Mouse (Mus musculus) midbrain, embryonic 12.5 days (tissue): ENCODE measurements at regions not wholly inside any gene's neighbourhood (a gene's known extent, or its start where the extent isn't known, plus 50 kb on each side); places are given as distances from the start of the nearest gene placed in this dataset.

Experiments
- ATAC-seq: fragments of 200-750 bp; cut with Nextera tagmentation; 2 replicates; pipeline ENCODE4 v1.8.0; 2017; ENCODE audit warnings: low read depth, moderate TSS enrichment, moderate library complexity; ENCODE audit not compliant: low FRiP score
- H3K27ac ChIP-seq: fragments of 300-500 bp; sonication (generic); replicated peaks from 2 replicates; pipeline ENCODE4 v1.5.1; 2016; ENCODE audit warnings: mild to moderate bottlenecking
- H3K27me3 ChIP-seq: fragments of 300-500 bp; sonication (generic); 2 replicates; pipeline ENCODE4 v1.6.1; 2016; ENCODE audit warnings: mild to moderate bottlenecking
- H3K36me3 ChIP-seq: fragments of 300-500 bp; sonication (generic); 2 replicates; pipeline ENCODE4 v1.6.1; 2016
- H3K4me1 ChIP-seq: fragments of 300-500 bp; sonication (generic); 2 replicates; pipeline ENCODE4 v1.6.1; 2016
- H3K4me2 ChIP-seq: fragments of 300-500 bp; sonication (generic); replicated peaks from 2 replicates; pipeline ENCODE4 v1.6.1; 2016; ENCODE audit warnings: mild to moderate bottlenecking, moderate library complexity
- H3K4me3 ChIP-seq: fragments of 300-500 bp; sonication (generic); 2 replicates; pipeline ENCODE4 v1.5.1; 2016; ENCODE audit warnings: mild to moderate bottlenecking
- H3K9ac ChIP-seq: fragments of 300-500 bp; sonication (generic); replicated peaks from 2 replicates; pipeline ENCODE4 v1.6.1; 2016; ENCODE audit warnings: mild to moderate bottlenecking, moderate library complexity
- H3K9me3 ChIP-seq: fragments of 300-500 bp; sonication (generic); 2 replicates; pipeline ENCODE4 v1.6.1; 2016; ENCODE audit warnings: mild to moderate bottlenecking
- WGBS: fragments of 180-500 bp; shearing (Covaris S2); methylation state at CpG from one replicate; pipeline ENCODE4 v1.1.7; 2016; 5-methylcytosine and 5-hydroxymethylcytosine counted together

DNA sequence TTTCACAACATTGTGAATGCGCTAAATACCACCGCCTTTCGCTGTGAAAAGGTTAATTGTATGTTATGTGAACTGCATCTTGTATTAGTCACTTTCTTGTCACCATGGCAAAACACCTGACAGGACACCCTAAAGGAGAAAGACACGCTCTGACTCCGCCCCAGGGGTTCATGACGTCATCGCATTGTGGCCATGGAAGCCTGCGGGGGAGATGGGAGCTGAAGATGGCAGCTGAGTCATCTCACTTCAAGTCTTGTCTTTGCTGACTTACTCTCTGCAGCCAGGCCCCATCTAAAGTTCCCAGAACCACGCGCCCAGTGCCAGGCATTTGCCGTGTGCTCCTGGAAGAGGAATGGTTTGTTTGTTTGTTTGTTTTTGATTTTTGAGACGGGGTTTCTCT is 57.5 kb upstream of the Ppp2r5c start:
- H3K9me3 ChIP-seq = no peaks in the 10 kb centered on the region
- H3K4me1 ChIP-seq = 0 out of 2 replicates have a peak, but pooled peaks cover 9% of the 10 kb centered on the region
- no peak overlapping the region for H3K9ac ChIP-seq
- H3K27me3 ChIP-seq = no peaks in the 10 kb centered on the region
- no peak for ATAC-seq
- no peaks in the 10 kb centered on the region for H3K36me3 ChIP-seq
- no peak overlapping the region for H3K27ac ChIP-seq
- H3K4me2 ChIP-seq = no peak overlapping the region
- 81% methylated on average over 12 of the region's 12 CpGs for WGBS
- no peak overlapping the region for H3K4me3 ChIP-seq

DNA sequence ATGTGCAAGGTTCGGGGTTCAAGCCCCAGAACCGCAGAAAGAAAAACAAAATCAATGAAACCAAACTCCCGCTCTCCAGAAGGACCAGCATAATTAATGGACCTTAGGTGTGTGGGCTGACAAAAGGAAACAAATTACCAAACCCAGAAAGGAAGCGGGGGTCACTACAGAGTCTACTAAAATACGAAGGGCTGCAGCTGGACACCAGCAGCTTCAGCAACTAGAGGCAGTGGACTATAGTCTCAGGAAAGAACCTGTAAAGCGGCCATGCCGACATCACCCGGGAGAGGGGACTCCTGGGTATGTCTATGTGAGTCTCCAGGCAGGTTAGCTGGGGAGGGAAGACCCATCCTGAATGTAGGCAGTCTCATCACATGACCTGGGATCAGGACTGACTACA is 55.5 kb upstream of the Ppp2r5c start:
- Histone ChIP-seq H3K4me3 (no peak overlapping the region), H3K27ac (no peak overlapping the region), H3K9ac (no peak overlapping the region), H3K27me3 (no peaks in the 10 kb centered on the region), H3K4me2 (no peak overlapping the region), H3K36me3 (no peaks in the 10 kb centered on the region), H3K4me1 (no peaks in the 10 kb centered on the region), H3K9me3 (no peaks in the 10 kb centered on the region)
- ATAC-seq = no peak
- WGBS = 84% methylated on average over 8 of the region's 8 CpGs

DNA sequence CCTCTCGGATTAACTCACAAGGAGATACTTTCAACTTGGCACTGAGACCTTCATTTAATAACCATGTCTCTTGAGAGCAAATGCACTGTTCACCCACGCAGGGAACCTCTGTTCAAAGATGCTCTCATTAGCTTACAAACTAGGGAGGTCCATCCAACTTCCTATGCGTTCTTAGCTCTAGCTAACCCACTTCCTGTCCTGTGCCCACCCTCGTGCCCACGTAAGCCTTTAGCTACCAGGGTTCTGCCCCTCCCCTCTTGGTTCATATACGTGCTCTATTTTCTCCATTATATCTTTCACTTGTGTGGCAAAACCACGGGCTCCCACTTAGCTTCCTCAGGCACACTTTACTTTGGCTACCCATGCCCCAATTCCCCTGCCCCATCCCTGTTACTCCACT is 53.4 kb upstream of the Ppp2r5c start:
- H3K27me3 ChIP-seq = no peaks in the 10 kb centered on the region
- H3K4me2 ChIP-seq = no peak overlapping the region
- no peak overlapping the region for H3K9ac ChIP-seq
- no peak overlapping the region for H3K27ac ChIP-seq
- 82% methylated on average over 7 of the region's 7 CpGs for WGBS
- H3K9me3 ChIP-seq = no peaks in the 10 kb centered on the region
- H3K4me1 ChIP-seq = no peaks in the 10 kb centered on the region
- no peaks in the 10 kb centered on the region for H3K36me3 ChIP-seq
- no peak for ATAC-seq
- H3K4me3 ChIP-seq = no peak overlapping the region
